Mouse (Mus musculus) 416B (cell line): ENCODE results near the gene Tmem151b.
A peak's percentile ranks its signal among the peaks of the same experiment; 100 is the strongest.

Experiments
- DNase-seq: peaks from one replicate; pipeline ENCODE4 v3.0.0; 2011; ENCODE audit warnings: low read depth

The Tmem151b gene

DNA sequence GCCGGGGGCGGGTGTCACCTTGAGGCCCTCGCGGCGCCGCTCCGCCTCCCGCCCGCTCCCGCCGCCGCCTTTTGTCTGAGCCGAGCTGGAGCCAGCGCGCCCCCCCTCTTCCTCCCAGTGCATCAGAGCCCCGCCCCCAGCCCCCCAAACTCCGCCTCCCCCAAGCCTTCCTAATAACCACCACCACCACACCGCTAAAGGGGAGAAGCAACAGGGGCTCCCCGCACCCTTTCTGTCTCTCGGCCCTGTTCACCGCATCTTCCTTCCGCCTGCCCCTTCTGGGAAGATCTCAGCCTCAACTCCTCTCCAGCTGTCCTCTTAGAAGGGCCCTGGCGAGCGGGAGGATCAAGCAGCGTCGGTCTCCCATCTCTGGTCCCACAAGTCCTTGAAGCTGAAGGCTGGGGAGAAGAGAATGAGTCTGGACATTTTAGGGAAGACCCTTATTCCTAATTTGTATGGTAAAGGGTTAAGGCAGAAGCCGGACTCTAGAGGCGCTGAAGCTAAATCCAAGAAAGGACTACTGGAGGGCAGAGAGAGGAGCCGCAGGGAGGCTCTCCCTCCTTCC is at the start of gene Tmem151b:
Gene Tmem151b (minus strand): TSS at position 61 of the 565 bp plus-strand sequence.
- no peak for DNase-seq

DNA sequence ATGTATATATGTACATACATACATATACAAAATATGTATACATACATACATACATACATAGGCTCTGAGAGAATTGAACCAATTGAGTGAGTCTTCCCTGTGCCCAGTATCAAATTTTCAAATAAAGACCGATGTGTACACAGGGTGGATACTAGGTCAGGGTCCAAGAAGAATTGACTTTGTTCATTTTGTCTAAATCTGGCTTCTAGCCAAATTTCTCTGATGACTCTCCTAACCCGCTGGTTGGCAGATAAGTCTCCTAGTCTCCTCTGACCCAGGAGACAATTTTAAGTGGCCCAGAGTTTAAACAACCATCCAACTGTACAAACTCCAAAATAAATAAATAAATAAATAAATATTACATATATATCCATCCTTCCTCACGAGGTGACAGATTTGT is 49.4 kb upstream of the Tmem151b start:
- DNase-seq = no peak

DNA sequence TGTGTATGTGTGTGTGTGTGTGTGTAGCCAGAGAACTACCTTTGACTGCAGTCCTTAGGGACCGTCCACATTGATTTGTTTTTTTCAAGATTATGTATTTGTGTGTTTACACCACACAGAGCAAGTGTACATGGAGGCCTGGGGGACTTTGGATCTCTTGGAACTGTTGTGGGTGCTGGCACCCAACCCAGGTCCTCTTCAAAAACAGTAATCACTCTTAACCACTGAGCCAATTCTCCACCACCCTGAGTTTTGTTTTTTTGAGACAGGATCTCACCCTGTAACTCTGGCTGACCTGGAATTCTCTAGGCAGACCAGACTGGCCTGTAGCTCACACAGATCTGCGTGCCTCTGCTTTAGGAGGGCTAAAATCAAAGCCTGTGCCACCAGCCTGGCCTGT is 48.9 kb upstream of the Tmem151b start:
- no peak for DNase-seq

DNA sequence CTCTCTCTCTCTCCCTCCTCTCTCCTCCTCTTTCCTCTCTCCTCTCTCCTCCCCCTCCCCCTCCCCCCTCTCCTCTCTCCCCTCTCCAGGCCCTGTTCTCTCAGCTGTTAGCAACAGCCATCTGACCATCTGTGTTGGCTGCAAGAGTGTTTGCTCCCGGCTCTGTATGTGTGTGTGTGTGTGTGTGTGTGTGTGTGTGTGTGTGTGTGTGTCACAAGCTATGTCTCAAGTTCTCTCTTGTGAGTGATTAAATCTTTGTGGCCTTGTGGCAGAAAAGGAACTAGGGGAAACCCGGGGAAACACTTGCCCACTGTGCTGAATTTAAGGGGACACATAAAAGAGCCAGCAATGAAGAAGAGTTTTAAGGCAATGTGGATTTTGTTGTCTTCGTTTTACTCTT is 48.3 kb upstream of the Tmem151b start:
- peak; percentile 90 for DNase-seq

DNA sequence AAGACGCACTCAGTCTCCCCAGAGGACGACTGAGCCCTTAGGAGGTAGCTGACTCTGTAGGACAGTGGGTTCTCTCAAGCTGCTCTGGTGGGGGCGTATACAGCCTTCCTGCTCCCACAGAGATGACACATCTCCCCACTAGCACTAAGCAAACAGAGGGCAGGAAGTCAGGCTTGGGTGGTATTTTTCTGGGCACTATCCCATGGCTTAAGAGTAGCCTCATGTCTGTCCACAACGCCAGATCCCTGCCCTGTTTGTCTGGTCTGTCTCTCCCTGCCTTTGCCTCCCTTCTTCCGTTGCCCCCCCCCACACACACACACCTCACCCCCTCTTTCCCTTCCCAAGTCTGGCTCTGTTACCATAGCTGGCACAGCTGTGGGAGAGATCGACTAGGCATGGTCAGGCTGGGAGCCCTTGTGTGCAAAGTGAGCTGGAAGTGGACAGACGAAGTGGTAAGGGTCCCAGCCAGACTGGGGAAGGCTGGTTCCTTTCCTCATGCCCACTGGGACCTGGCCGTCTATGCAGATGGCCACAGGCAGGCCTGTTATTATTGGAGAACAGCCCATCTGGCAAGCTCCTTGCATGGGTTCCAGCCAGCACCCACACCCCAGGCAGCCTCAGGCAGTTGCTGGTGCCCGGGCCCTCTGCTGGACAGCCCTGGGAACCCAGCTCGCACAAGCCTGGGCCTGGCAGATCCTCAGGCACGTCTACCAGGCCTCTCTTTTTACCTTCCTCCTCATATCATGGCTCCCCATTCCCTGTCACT is 47.3 kb upstream of the Tmem151b start:
- DNase-seq = peak; percentile 75

DNA sequence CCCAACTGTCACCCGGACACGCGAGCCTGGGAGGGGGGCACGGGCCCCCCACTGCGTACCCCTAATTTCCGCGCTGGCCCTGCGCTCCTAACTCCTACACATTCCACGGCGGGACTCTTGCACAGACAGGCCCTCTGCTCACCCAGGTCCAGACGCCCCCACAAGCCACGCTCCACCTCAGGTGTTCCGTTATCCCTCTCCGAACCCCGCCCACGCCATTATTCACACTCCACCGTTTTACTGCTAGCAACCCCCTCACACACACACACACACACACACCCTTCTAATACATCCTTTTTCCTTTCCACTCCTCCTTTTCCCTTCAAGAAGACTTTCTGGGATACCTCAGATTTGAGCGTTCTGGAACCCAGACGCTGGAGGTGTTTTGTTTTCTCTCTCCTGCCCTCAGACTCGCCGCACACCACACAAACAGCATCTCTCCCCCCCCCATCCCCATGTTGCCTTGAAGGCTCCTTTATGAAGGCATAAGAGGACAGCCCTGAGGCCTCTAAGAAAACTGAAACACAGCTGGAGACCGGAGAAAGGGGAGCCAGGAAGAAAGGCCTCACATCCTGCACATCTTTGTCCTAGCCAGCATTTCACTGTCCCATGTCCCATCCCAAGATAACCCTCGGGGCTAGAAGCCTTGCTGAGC is 46.4 kb upstream of the Tmem151b start:
- no peak for DNase-seq

DNA sequence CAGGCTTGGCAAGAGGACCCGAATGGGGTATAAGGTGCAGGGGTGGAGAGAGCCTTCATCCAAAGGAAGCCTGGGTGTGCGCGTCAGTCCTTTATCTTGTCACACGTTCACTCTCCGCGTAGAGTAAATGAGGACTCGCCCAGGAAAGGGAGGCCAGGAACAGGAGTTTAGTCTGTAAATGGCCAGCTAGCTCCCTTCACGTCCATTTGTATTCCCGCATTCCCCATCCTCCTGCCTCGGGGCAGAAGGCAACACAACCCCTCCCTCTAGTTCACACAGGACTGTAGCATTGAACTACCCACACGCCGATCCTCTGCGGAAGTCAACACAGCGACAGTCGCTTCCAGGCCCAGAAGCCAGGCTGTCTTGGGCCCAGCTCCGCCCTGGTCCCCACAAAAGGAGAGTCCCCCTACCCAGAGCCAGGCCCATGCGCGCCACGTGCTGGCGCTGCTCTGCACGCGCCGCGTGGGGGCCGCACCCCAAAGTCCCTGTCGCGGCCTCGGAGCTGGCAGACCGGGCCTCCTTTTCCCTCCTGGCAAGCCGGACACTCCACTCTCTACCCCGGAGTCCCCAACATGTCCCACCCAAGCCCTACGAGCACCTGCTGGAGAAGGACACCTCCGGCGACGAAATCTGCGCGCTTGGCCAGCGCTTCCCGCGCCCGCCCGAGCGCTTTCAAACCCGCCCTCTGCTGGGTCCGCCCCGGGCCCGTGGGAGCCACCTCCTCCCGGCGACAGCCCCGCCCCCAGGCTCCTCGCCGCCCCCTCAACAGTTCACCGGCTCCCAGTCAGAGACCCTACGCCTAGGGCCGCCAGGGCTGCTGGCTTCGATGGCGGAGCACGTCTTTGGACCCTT is 45.6 kb upstream of the Tmem151b start:
- DNase-seq = peak; percentile 43

DNA sequence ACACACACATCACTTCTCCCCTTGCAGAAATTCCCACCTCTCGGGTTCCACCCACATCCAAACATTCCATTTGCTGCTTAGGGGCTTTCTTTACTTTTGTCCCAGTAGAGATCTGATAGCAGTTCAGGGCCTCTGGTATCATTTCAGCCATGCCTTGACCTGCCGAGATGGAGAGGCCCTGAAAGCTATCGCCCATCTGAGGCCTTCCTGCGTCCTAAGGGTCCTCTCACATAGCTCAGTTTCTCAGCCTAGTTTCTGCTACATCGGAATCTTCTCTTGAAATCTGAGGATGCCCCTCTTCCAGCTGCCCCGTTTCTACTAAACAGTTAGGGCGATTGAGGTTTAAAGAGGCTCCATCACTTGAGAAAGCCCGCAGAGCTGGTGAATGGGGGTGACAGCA is 44.7 kb upstream of the Tmem151b start:
- DNase-seq = no peak

DNA sequence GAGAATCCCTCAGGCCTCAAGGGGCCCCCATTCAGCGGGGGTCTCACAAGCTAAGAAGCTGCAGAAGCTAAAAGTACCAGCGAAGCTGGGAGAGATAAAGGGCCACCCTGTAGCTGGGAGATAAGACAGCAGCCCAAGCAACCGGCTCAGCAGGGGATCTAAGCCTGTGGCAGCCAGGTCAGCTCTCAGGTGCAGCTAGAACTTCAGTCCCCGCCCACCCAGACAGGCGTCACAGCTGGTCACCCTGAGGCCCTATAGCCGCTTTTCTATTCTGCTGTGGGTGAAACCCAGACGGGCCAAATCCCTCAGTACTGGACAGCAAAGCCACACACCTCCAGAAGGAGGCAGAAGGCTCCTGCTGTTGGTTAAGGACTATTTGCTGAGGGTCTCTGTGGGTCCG is 44.0 kb upstream of the Tmem151b start:
- no peak for DNase-seq

DNA sequence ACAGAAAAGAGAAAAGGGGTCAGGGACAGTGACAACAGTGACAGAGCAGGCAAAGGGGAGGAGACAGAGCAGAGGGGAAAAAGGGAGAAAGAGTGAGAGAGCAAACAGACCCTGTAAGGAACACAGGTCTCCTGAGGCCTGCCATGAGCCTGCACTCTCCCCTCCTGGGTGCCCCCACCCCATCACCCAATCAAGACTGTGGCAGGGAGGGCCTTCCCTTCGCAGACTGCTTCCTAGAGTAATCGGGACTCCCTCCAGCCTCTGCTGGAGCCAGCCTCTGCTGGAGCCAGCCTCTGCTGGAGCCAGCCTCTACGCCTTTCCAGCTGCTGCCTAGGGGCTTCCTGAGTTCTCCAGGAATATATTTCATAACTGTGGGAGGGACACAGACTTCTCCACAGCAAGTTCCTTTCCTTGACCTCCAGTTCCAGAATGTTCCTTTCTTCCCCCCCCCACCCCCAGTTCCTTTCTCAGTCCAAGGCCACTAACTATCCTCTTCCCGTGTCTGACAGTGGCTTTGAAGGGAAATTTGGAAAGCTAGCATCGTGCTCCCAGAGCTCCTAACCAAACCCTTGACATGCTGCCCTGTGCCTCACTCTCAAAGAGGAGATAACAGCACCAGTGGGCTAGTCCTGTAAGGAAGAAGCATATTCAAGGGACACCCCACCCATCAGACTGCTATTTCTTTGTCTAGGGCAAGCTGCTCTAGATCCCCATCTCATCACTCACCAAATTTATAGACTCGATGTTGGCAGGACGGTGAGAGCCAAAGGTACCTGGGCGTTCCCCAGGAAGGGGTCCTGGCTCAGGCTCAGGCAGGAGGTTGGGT is 43.3 kb upstream of the Tmem151b start:
- DNase-seq = no peak

DNA sequence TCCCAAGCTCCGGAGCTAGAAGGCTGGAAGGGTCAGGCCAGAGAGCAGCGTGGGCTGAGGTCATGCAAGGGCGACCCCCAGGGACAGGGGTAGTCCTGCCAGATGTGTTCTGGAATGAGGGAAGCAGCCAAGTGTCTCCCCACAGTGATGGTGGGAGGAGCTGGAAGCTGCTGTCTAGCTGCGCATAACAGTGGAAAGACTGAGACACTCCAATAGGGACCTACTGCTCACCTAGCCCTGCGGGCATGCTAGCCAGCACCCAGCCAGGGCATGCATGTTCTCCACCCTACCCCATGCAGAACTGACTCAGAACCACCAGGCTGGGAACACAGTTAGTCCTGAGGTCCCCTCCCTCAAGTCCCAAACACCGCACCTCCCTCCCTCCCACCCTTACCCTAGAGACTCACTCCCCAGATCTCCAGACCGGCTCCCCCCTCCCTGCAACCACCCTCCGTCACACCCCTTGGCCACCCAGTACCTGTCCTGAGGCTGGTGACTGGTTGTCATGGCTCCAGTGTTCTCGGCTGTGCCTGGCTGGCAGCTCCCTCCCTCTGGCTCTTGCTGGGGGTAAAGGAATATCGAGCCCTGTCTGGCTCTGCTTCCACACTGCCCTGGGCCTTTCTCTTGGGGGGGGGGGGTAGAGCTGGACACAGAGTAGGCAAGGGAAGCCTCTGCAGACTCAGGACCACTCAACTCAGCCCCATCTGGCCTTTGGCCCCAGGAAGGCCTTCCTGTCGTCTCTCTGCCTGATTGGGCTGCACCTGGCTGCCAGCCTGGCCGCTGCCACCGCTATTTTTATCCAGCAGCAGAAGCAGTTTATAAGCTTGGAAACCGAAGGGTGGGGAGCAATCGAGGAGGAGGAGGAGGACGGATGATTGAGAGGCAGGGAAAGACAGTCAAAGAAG is 42.5 kb upstream of the Tmem151b start:
- DNase-seq = no peak

DNA sequence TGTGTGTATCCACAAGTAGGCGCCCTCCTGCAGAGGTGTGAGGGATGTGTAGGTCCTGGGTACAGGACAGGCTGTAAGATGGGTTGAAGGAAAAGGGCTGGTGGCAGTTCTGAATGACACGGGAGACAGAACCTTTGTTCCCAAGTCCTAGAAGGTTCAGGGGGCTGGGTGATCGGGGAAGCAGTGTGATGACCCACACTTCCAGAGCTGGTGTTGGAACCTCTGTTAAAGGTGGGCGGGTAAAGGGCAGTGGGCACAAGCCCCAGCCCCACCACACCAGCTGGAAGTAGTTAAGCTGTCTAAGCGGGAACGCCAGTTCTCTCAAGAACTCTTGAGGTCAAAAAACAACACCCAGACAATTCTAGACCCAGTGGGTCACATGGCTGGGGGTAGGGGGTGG is 40.9 kb upstream of the Tmem151b start:
- DNase-seq = no peak

DNA sequence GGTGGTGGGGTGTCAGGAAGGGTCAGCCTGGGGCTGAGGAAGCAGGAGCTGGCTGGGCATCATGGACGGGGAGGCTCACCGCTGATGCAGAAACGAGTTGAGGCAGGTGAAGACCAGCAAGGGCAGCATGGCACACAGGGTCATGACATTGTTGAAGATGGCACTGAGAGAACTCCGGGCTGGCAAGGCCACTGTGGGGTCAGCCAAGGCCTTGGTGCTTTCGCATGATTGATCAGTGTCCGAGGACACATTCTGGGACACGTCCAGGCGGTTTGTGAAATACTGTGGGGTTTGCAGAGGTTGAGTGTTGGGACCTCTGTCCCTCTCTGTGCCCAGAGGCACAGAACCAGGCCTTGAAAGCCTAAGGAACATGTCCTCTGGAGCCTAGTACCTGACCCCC is 40.4 kb upstream of the Tmem151b start:
- DNase-seq = no peak

DNA sequence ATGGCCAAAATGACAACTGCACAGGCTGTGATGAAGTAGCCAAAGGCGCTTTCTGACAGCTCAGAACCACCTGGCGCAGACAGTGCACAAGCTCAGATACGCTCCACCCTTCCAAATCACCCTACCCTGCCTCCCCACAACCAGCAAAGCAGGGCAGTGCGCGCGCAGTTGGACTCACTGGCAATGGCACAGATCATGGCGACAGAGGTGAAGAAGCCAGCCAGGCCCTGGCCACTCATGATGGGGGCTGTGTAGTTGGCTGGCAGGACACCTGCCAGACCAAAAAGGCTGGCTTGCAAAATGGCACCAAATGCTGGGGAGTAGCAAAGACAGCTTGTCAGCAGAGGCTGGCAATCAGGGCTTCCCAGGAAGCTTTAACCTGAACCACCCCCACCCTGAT is 39.8 kb upstream of the Tmem151b start:
- DNase-seq = no peak

DNA sequence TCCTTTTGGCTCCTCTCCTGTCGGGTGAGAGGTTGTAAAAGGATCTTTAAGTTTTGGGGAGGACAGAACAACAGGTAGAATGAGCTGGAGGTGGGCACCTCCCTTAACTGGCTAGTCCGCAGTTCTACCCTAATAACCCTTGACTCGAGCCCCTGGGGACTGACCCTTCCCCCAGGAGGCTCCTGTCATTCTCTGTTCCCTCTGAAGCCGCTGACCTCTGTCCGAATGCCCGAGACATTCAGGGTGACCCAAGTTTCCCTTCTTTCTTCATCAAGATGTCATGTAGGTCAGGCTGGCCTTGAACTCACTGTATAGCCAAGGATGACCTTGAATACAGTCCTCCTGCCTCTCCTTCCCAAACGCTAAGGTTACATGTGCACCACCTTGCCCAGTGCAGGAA is 38.9 kb upstream of the Tmem151b start:
- no peak for DNase-seq

DNA sequence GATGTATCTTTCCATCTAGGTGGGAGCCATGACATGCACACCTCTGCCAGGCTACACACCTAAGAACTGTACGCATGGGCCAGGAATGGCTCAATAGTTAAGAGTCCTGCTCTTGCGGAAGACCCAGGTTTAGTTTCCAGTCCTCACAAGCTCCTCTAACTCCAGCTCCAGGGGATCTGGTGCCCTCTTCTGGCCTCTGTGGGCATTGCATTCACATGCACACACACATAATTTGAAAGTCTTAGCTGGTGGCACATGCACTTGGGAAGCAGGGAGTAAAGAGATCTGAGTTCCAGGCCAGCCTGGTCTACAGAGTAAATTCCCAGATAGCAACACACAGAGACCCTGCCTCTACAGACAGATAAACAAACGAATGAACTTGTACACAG is 37.0 kb upstream of the Tmem151b start:
- DNase-seq = peak; percentile 52

DNA sequence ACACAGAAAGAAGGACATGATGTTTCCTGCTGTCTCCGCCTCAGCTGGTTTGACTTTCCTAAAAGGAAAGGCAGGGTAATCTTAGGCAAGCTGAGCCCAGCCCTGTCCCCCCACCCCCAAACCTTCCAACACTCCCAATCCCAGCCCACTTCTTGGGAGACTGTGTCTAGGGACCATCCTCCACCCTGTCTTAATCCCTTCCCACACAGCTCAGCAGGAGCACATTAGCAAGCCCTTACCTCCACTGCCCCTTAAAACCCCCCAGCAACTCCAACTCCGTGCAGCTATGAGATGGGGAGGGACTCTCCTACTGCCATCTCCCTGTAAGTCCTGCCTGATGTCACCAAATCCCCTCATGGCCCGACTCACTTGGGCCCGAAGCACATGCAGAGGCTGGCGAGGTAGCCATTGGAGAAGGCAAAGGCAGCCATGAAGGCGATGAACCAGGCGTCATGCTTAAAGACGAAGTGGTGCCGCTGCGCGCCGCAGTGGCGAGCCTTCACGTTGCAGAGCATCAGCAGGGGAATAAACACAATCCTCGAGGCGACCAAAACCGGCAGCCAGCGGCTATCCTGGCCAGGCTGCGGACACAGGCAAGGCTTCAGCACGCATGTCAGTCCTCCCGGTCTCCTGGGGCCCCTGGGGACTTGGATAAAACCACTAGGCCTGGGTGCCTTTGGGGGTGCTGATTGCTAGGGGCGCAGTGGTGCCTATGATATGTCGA is 36.4 kb upstream of the Tmem151b start:
- no peak for DNase-seq

DNA sequence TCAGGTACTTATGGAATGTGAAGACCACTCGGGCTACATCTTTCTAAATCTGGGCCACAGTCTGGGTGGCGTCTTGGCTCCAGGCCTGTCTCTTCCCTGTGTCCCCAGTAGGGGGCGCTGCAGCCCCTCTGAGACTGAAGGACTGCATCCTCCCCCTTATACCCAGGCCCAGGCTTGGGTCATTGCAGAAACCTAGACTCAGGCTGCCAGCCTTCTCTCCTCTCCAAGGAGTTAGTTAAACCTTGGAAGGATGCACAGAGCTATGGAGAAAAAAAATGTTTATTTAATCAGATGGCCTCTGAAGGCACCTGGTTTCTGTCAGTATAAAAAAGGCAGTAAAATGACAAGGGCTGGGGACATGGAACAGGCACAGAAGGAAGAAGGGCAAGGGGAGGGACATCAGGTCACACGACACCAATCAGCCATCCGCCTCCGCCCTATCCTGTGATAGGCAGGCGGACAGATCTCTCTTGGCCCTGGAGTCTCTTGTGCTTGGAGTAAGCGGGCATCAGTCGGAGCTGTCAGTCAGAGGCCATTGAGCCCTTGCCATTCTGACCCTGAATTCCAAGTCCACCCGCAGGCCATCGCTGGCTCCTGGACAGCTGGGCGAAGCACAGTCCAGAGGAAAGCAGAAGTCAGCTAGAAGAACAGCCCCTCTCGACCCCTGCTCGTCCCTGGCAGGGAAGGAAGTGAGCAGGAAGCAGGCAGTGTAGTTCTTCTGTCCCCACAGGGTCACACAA is 35.6 kb upstream of the Tmem151b start:
- DNase-seq = peak; percentile 68
